Mouse (Mus musculus): ENCODE results near the gene Shprh.

- TF ChIP-seq CTCF (IDR thresholded peaks at IDR 0.05; ENCODE audit: low read depth, low read length) (no peak), GATA1 (IDR thresholded peaks at IDR 0.05; ENCODE audit: borderline replicate concordance, low read length) (no peak), TAL1 (conservative IDR thresholded peaks at IDR 0.05; ENCODE audit: low read depth, low read length) (no peak), POLR2AphosphoS5 (IDR thresholded peaks at IDR 0.05; ENCODE audit: insufficient replicate concordance, low read depth, low read length) (no peak), GATA2 (IDR thresholded peaks at IDR 0.05; ENCODE audit: borderline replicate concordance, low read depth, low read length) (no peak)
These were observed 7.8 kb downstream of the Shprh start for GRCm38 (mm10) chr10:11157039-11157438.
